Mouse (Mus musculus): ENCODE data around the gene Anapc16.

GRCm38 (mm10) chr10:59949255-59949648 lies 53.7 kb downstream of the Anapc16 start:
- no peak for TF ChIP-seq CTCF (conservative IDR thresholded peaks at IDR 0.05; ENCODE audit: insufficient read depth, insufficient read length, low read depth, low read length)
- TF ChIP-seq POLR2A (IDR thresholded peaks at IDR 0.05; ENCODE audit: low read depth, low read length) = no peak
